Mouse (Mus musculus) thymus, adult 2 months (tissue): Measurements from ENCODE around the gene Gas2l3.

Source experiments
- CTCF ChIP-seq: fragments of 200-500 bp; IDR thresholded peaks from 2 replicates; pipeline ENCODE4 v1.5.1; 2012; ENCODE audit warnings: mild to moderate bottlenecking, control low read depth, low read length, moderate library complexity, borderline replicate concordance; ENCODE audit not compliant: control insufficient read depth, poor library complexity, insufficient read depth; ENCODE audit errors: extremely low read depth
- POLR2A ChIP-seq: fragments of 200-500 bp; IDR thresholded peaks from 2 replicates; pipeline ENCODE4 v1.6.1; 2012; ENCODE audit warnings: mild to moderate bottlenecking, low read length, control low read depth, moderate library complexity; ENCODE audit not compliant: control insufficient read depth, poor library complexity, insufficient read depth; ENCODE audit errors: extremely low read depth

DNA sequence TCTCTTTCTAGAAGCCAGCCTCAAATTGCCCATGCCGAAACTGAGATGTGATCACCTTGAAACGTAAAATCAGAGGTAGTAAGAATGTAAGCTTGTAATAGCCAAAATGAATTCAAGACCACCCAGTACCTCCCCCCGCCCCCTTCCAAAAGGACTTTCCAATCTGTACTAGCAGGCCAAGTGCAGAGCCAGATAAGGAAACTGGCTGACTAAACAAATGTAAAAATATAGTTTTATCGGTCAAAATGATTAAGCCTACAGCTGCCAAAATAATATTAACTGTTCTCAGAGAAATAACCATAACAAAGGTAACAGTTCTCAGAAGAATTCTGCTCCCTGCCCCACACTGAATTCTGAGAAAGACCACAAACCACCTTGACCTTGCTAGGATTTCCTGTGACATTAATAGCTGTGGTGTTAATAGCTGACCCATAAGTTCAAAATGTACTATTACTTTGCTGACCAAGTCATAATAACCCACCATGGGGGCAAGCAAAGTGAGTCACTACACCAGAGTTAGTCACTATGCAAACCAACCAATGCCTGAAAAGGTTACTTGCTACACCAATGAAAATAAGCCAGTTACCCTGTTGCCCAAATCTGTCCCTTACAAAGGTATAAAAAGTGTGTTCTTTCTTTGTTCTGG is 21.1 kb upstream of the Gas2l3 start:
- TF ChIP-seq POLR2A (no peak), CTCF (no peak)
